Mouse (Mus musculus): ENCODE results near the gene Epn1.

GRCm38 (mm10) chr7:5074984-5075383 is 5.1 kb upstream of the Epn1 start:
- TF ChIP-seq ZNF384 (IDR thresholded peaks at IDR 0.05; ENCODE audit: low read depth, low read length) (no peak), ZC3H11A (IDR thresholded peaks at IDR 0.05; ENCODE audit: borderline replicate concordance, low read depth, low read length) (no peak), HCFC1 (IDR thresholded peaks at IDR 0.05; ENCODE audit: borderline replicate concordance, insufficient read depth, low read length) (no peak), CHD2 (IDR thresholded peaks at IDR 0.05; ENCODE audit: low read depth, low read length) (no peak)
